ENCODE assay signal across 9 mouse cellular contexts in genomic region chr11:24075486-24076126, GRCm38 (mm10). TPM values are rescaled to one million over a fixed set of nuclear protein-coding genes. Genes with fewer than 3 reads are reported as not detected.
DNase-seq lines count a peak whose midpoint lies in the region; ATAC-seq and TF ChIP-seq lines count a peak whose summit lies in the region.
"Had no signal": no experiment of that assay in that cellular context is flagged by ENCODE, and none has a peak within 500 bp of the region (broad histone marks: within the 10 kb centered on the region; RNA-seq: fewer than 3 reads in every experiment).

No protein-coding gene starts in this region.

- H3K9ac ChIP-seq in limb, embryonic 12.5 days (replicated peaks) = peak overlapping the region; percentile 97

- no peak for TF ChIP-seq POLR2A in small intestine, adult 2 months (IDR thresholded peaks at IDR 0.05; ENCODE audit: low read depth, low read length)

- peaks cover 57% of the 10 kb centered on the region for H3K4me1 ChIP-seq in megakaryocyte, embryonic 14.5 days
- peaks cover 20% of the 10 kb centered on the region for H3K4me1 ChIP-seq in limb, embryonic 12.5 days (replicated peaks)
- H3K4me1 ChIP-seq in small intestine, adult 2 months (ENCODE audit: control insufficient read depth, insufficient read depth, insufficient read length, low read length) = peaks cover 3% of the 10 kb centered on the region; the same call in 1 of the 2 replicates

- no peaks in the 10 kb centered on the region for H3K36me3 ChIP-seq in megakaryocyte, embryonic 14.5 days (replicated peaks; ENCODE audit: low read length)
- H3K36me3 ChIP-seq in limb, embryonic 12.5 days = no peaks in the 10 kb centered on the region
- H3K36me3 ChIP-seq in small intestine, adult 2 months (ENCODE audit: control insufficient read depth, insufficient read depth, low read length) = no peaks in the 10 kb centered on the region

- H3K27me3 ChIP-seq in megakaryocyte, embryonic 14.5 days (replicated peaks) = peaks cover 17% of the 10 kb centered on the region
- 0 out of 2 replicates have a peak, but pooled peaks cover 3% of the 10 kb centered on the region for H3K27me3 ChIP-seq in limb, embryonic 12.5 days
- H3K27me3 ChIP-seq in small intestine, adult 2 months (ENCODE audit: control insufficient read depth, insufficient read depth, low read length) = peaks cover 11% of the 10 kb centered on the region; the same call in 1 of the 2 replicates

- H3K4me2 ChIP-seq in limb, embryonic 12.5 days = peak overlapping the region; percentile 94

- ATAC-seq in CD4-positive, CD25-positive, alpha-beta regulatory T cell, adult 4 months = no peak
- ATAC-seq in megakaryocyte, adult 5-6 weeks (ENCODE audit: poor library complexity, severe bottlenecking) = no peak
- no peak for ATAC-seq in limb, embryonic 12.5 days (ENCODE audit: insufficient number of reproducible peaks, insufficient read depth, low FRiP score, low TSS enrichment, low read depth)

- peak; percentile 6 for DNase-seq in CD4-positive, CD25-positive, alpha-beta regulatory T cell, adult 2 months (ENCODE audit: low read depth, low spot score)
- DNase-seq in spleen, adult 12 weeks (ENCODE audit: low spot score) = no peak
- DNase-seq in urinary bladder, adult 18-20 months (ENCODE audit: low spot score in 2 of 2) = no peak

- under 1% methylated on average over 17 of the region's 17 CpGs for whole genome bisulfite sequencing in limb, embryonic 12.5 days
- 2% methylated on average over 17 of the region's 17 CpGs for WGBS in small intestine, adult 2 months

- H3K4me3 ChIP-seq in megakaryocyte, embryonic 14.5 days (replicated peaks) = peak overlapping the region; percentile 95
- peak overlapping the region; percentile 88 for H3K4me3 ChIP-seq in limb, embryonic 12.5 days (replicated peaks)
- H3K4me3 ChIP-seq in small intestine, adult 2 months (ENCODE audit: low read depth, low read length) = peak overlapping the region; percentile 87

- no peak for TF ChIP-seq CTCF in small intestine, adult 2 months (IDR thresholded peaks at IDR 0.05; ENCODE audit: extremely low read depth, insufficient read length, insufficient replicate concordance, low read depth, low read length)

- peak overlapping the region; percentile 98 for H3K27ac ChIP-seq in limb, embryonic 12.5 days
- H3K27ac ChIP-seq in small intestine, adult 2 months (ENCODE audit: insufficient read depth, low read depth, low read length) = no peak overlapping the region

- H3K9me3 ChIP-seq in megakaryocyte, embryonic 14.5 days = no peaks in the 10 kb centered on the region
- no peaks in the 10 kb centered on the region for H3K9me3 ChIP-seq in limb, embryonic 12.5 days

RNA-seq across cellular contexts. Expression of gene A830031A19Rik, which starts 0.8 kb away (rescaled TPM):
- polyA plus RNA-seq in CD4-positive, CD25-positive, alpha-beta regulatory T cell, adult 4 months (2017; shearing (Covaris generic)) = not detected
- polyA plus RNA-seq in megakaryocyte, embryonic 14.5 days (2012; ENCODE audit: insufficient read depth, low replicate concordance) = not detected in 2 replicates
- total RNA-seq in megakaryocyte, adult 5-6 weeks (2015) = not detected in 2 replicates
- not detected in 2 replicates for total RNA-seq in megakaryocyte, adult 5-6 weeks (2017)
- not detected in 2 replicates for polyA plus RNA-seq in limb, embryonic 12.5 days (2016; fragmentation: Nextera tagmentation; extraction: Ambion mirVana)
- polyA plus RNA-seq in small intestine, adult 2 months (2012; rRNA removed) = not detected in 2 replicates
- polyA plus RNA-seq: large intestine, adult 2 months had no signal

RNA-seq across cellular contexts. Expression of gene Bcl11a, which starts 2.2 kb away (rescaled TPM):
- under 1 TPM; 0.23 to 0.79 TPM for polyA plus RNA-seq in CD4-positive, CD25-positive, alpha-beta regulatory T cell, adult 4 months (2017; shearing (Covaris generic))
- polyA plus RNA-seq in megakaryocyte, embryonic 14.5 days (2012; ENCODE audit: insufficient read depth, low replicate concordance) = 1.1 and 6.5 TPM in 2 replicates
- 31.4 and 33.7 TPM in 2 replicates for total RNA-seq in megakaryocyte, adult 5-6 weeks (2015)
- total RNA-seq in megakaryocyte, adult 5-6 weeks (2017) = 16.2 and 34.6 TPM in 2 replicates
- polyA plus RNA-seq in limb, embryonic 12.5 days (2016; fragmentation: Nextera tagmentation; extraction: Ambion mirVana) = 103 and 109 TPM in 2 replicates
- polyA plus RNA-seq in small intestine, adult 2 months (2012; rRNA removed) = 2.0 and 3.7 TPM in 2 replicates

Comparison
In these comparisons a context has a peak if more than half of its experiments do, and no peak if none do; other contexts are left out.
1. RNA of gene Bcl11a, which starts 2.2 kb away (polyA plus RNA-seq): 103 to 109 TPM in limb, embryonic 12.5 days; 1.1 to 6.5 TPM in megakaryocyte, embryonic 14.5 days, 2.0 to 3.7 TPM in small intestine, adult 2 months and 0.23 to 0.79 TPM in CD4-positive, CD25-positive, alpha-beta regulatory T cell, adult 4 months; every median in the first group is over 10 times any median in the second.
2. Peak in every context shown above with its lines, with median percentiles within 50 percentile points of each other: H3K4me3 ChIP-seq.